Mouse (Mus musculus): ENCODE results near the gene Gm49403.
"Not testable (repeated sequence)": the region's sequence is repeated elsewhere in the genome, so short reads cannot be mapped to it uniquely, and the experiment has no call there.

Gene Gm49403

DNA sequence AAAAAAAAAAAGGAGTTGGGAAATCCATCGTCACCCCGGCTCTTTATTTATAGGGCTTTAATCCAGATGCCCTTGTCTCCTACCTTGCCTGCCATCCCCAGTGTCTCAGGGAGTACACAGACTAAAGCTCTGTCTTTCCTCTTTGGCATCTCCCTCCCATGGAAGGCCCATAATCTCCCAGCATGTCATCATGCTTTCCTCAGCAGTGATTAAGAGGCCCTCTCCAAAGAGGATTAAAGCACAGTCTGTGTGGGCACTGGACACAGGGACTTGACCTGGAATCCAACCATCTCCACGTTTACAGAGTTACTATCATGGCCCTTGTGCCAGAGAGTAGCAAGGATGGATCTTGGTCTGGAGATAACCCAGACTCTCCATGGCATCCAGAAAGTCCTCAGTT lies at the start of gene Gm49403, which contains the start of gene Lbhd1:
Gene Gm49403, plus strand, starts transcription at position 315 of the 400 bp plus-strand sequence.
Gene Lbhd1, plus strand, starts transcription at position 117 of the 400 bp plus-strand sequence.
- DNase-seq (ENCODE audit: extremely low spot score) = no peak

DNA sequence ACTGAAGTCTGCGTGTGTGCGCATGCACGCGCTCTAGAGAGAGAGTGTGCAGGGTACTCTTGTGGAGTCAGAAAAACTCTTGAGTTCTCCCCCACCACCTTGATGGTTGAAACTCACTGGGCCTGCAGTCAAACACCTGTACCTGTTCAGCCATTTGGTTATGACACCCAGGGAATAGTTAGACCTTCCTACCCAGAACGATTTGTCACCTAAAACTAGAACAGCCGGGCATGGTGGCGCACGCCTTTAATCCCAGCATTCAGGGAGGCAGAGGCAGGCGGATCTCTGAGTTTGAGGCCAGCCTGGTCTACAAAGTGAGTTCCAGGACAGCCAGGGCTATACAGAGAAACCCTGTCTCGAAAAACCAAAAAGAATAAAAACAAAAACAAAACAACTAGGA lies 47.4 kb upstream of the Gm49403 start:
- DNase-seq (ENCODE audit: extremely low spot score) = not testable (repeated sequence)

DNA sequence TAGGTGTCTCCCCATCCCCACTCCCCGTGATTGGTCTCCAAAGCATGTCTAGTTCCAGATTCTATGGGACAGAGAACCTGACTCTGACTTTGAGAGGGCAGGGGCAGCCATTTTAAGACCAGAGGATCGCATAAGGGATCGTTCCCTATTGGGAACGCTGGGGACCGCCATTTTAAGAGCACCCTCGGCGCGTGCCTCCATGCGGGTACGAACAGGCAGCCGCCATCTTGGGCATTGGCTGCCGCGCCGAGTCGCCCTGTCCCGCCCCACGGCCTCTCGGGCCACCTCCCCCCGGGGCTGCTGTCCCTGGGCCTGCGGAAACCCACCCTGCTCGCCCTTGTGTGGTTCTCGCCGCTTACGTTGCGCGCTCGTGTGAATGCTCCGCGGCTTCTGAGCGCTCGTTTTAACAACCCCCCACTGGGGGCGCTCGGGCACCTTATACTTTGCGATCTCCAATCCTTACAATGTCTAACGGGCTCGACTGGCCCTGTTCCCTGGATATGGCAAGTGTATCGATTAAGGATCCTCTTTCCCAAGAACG lies 46.4 kb upstream of the Gm49403 start, which contains the start of gene Bscl2:
Gene Bscl2, plus strand, starts transcription at position 217 of the 541 bp plus-strand sequence.
- DNase-seq (ENCODE audit: extremely low spot score) = peak; percentile 92

DNA sequence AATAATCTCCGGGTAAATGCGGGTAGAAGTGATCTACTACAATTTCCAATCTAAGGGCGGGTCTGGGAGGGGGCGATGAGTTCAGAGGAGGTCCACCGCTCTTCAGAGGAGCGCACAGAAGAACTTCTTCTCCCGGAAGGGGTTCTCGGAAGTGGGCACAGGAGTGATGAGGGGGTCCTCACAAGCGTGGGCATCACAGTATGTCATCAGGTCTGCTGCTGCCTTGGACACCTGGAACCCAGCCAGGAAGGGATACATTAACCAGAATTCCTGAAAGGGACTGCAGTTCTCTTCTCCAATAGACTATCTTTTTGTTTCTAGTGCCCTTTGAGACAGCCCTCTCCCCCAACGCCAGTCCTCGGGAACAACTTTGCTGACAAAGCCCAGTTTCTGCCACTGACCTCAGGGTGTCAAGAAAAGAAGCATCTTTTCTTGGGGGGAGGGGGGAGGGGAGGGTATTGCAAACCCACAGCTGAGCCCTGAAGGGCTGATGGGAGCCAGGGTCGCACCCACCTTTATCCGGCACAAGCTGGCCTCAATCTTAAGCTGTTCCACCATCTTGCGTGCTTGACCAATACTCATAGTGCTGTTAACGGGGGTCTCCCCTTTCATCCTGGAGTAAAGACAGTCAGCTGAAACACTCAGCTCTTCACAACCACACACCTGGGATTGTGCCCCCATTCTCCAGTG lies 45.5 kb upstream of the Gm49403 start:
- peak; percentile 42 for DNase-seq (ENCODE audit: extremely low spot score)

DNA sequence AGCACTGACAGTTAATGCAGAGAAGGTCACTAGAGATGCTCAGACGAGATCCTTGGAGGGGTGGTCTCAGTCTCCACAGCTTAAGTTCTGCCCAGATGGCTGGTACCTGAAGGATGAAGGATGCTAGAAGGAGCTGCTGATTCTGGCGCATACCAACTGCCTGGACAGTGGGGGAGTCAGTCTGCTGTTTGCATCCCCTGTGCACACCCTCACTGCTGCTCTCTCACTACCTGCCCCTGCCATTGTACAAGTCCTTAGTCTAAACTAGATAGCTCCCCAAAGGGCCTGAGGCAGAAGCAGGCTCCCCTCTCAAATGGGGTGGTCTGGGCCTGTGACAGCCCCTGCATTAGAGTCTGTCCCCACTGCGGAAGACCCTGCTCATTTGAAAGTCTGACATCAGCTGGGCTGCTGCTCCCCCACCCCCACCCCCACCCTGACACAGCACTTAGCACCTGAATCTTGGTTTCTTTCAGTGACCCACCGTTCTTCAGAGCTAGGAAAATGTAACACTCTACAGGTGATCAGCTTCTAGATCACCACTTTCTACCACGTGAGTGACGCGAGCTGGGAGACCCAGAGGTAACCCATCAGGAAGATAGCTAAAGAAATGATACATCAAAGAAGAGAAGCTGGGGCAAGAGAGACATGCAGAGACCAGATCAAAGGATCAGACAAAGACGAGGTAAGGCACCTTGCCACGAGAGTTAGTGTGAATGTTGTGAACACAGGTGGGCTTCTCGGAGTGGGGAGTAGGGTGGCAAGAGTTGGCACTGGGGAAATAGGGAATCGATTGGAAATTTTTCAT lies 44.4 kb upstream of the Gm49403 start, which contains the start of gene Gng3:
Gene Gng3, minus strand, starts transcription at position 92 of the 805 bp plus-strand sequence.
- peak; percentile 65 for DNase-seq (ENCODE audit: extremely low spot score)

DNA sequence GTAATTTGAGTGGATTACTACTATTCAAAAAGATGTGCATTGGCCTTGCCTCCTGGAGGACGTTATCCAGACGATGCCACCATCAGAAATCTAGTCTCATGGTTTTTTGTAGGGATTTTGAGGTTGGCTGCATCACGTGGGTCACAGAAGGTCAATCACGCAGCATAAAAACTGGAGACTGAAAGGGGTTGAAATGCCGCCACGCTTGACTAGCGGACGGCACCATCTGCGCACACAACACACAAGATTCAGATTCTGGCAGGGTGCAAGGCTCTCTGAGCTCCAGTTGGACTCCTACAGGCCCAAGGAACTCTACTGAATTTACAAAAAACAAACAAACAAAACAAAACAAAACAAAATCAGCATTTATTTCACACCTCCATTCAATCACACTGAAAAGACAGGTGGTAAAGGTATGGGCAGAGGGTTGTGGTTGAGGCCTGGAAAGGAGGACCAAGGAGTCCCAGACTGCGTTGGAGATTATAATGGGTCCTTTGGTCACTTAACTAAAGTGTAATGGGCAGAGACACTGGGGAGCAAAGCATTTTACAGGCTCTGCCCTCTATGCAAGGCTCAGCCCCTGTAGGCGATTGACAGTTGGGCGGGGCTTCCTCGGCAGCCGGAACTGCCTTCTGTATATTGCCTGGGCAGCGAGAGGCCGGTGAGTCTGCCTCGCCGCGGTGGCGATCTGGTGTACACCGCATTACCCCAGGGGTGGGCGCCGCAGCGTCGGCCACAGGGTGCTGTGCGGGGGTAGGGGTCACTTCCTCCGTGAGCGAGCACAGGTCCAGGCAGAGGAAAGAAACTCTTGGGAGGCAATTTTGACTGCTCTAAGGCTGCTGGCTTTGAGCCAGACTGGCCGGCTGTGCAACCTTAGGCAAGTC lies 43.6 kb upstream of the Gm49403 start:
- peak; percentile 63 for DNase-seq (ENCODE audit: extremely low spot score)

DNA sequence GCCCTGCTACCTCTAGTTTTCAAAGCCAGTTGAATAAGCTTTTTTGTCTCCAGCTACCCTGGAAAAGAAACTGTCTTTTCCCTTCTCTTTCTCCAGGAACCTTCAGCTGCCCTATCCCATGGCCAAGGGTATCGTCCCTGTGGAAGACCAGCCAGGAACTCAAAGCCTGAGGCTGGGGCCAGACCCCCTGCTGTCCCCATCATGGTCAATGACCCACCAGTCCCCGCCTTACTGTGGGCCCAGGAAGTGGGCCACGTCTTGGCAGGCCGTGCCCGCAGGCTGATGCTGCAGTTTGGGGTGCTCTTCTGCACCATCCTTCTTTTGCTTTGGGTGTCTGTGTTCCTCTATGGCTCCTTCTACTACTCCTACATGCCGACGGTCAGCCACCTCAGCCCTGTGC lies 42.7 kb upstream of the Gm49403 start:
- DNase-seq (ENCODE audit: extremely low spot score) = no peak

DNA sequence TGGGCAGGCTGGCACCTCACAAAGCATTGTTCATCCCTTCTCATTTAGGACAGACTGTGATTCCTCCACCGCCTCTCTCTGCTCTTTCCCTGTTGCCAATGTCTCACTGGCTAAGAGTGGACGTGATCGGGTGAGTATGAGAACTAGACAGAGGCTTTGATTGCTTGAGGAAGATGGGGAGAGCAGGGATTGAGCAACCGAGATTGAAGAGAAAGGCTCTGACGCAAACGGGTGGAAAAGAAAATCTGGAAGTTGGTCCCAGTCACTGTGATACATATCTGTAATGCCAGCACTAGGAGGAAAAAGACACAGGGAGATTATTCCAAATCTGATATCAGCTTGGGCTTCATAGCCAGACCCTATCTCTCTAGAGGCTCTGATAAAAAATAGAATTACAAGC lies 40.8 kb upstream of the Gm49403 start:
- DNase-seq (ENCODE audit: extremely low spot score) = no peak

DNA sequence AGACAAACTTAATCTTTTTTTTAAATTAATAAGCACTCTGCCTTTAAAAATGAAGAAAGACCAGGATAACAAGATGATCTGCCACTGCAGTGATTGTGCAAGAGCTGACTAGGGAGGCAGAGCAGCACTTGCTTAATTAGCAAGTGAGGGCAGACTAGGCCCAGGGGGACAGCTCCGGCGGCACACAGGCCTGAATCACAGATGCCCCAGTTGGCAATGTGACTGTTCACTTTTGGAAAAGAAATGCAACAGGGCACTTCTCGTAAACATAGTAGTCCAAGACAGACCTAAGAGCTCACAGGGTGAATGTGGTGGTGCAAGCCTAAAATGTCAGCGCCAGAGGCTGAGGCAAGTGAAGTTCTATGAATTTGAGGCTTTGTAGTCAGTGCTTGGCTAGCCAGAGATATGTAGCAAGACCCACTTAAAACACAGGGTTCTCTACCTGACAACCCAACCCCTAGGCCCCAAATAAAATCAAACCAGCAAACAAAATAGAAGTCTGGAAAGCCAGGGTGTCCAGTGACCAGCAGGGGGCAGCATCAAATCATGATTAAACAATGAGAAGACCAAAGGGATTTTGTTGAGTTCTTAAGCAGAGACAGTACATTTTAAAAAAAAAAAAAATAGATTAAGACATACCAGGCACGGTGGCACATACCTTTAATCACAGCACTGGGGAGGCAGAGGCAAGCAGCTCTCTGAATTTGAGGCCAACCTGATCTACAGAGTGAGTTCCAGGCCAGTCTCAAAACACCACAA lies 39.2 kb upstream of the Gm49403 start:
- peak; percentile 63 for DNase-seq (ENCODE audit: extremely low spot score)

DNA sequence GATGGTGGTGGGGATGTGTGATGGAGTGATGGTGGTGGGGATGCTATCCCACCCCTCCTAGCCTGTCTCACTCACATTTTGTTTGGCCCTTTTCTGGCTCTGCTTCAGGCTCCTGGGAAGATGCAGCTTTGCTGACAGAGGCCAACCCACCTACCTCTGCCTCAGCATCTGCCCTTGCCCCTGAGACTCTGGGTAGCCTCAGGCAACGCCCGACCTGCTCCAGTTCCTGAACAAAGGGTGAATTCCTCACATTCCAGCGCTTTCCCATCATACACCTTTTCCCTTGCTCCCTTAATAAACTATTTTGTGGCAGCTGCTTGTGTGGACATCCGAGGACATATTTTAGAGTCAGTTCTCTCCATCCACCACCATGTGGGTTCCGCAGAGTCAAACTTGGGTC lies 35.4 kb upstream of the Gm49403 start:
- no peak for DNase-seq (ENCODE audit: extremely low spot score)

DNA sequence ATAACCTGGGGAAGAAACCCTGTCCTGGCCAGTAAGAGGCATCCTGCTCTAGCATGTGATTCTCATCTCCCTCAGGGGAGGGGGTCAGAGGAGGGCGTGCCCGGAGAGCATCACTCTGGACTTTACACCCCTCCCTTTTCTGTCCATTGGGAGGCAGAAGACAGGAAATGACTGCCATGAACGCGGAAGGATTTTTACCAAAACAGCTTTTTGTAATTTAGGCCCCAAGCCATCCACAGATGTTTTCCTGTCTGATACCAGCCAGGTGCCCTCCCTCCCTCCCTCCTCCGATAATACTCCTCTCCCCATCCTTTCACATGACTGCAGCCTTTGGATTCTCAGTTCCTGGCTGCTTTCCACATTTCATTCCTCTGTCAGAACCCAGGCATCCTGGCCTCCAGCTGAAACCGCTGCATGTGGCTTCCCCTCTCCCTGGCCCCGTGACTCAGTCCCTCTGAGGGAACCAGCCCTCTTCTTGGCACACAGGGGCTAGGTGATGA lies 33.3 kb upstream of the Gm49403 start, which contains the start of gene Lrrn4cl:
Gene Lrrn4cl, plus strand, starts transcription at position 367 of the 500 bp plus-strand sequence.
- DNase-seq (ENCODE audit: extremely low spot score) = peak; percentile 44

DNA sequence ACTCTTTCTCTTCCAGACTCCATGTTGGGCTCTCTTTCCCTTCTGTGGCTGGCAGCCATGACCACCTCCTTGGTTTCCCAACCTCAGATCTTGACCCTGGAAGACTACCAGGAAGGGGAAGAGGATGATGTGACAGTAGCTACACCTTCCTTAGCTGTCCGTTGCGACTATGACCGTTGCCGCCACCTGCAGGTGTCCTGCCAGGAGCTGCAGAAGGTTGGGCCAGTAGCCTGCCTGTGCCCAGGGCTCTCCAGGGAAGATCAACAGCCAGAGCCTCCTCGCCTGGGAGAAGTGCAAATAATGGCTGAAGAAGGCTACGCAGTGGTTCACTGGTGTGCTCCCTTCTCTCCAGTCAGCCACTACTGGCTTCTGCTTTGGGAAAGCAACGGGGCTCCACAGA lies 32.1 kb upstream of the Gm49403 start:
- no peak for DNase-seq (ENCODE audit: extremely low spot score)

DNA sequence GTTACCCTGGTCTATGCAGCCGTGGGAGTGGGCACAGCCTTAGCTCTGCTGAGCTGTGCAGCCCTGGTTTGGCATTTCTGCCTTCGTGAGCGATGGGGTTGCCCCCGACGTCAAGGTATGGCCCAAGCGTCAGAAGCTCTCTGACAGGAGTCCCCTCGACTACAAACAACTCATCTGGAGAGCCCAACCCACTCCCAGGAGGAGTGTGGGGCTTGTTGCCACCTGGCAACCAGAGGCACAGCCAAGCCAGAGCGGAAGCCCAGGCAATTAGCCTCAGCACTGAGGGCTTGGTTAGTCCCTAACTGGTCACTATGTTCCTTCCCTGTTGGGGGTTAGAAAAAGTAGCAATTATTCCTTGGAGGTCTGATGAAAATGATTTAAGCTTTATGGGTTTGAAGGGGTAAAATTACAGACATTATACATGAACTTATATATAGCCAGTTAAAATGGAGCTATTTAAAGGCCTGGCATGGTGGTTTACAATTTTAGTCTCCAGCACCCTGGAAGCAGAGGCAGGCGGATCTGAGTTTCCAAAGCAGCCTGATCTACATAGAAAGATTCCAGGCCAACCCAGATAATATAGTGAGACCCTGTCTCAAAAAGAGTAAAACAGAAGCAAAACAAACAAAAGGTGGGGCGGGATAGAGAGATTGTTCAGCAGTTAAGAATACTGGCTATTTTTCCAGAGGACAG lies 31.3 kb upstream of the Gm49403 start:
- no peak for DNase-seq (ENCODE audit: extremely low spot score)

DNA sequence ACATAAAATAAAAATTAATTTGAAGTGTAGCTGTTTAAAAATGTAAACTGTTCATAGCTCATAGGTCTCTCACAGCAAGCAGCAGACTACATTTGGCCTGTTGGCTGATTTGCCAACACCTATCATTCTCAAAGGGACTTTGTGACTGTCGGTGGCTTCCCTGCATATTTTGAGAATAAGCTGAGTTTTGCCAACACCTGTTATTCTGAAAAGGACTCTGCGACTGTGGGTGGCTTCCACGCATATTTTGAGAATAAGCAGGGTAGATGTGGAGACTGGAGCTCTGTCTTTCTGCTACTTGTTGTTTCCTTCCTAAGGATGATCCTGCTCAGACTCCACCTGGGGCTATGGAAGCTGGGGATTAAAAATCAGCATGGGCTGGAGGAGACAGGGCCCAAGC lies 30.6 kb upstream of the Gm49403 start:
- DNase-seq (ENCODE audit: extremely low spot score) = no peak

DNA sequence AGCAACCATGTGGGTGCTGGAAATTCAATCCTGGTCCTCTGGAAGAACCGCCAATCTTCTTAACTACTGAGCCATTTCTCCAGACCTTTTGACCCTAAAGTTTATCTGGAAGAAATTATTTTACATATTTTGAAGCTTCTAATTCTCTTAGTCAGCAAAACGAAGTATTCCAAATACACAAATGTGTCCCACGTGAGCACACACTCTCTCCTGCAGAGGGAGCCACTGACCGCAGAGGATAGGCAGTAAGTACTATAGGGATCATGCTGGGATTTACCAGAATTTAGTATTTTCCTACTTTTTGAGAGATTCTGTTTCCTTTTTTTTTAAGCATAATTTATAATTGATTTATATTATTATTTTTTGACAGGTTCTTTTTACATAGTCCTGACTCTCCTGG lies 26.0 kb upstream of the Gm49403 start:
- DNase-seq (ENCODE audit: extremely low spot score) = peak; percentile 21

DNA sequence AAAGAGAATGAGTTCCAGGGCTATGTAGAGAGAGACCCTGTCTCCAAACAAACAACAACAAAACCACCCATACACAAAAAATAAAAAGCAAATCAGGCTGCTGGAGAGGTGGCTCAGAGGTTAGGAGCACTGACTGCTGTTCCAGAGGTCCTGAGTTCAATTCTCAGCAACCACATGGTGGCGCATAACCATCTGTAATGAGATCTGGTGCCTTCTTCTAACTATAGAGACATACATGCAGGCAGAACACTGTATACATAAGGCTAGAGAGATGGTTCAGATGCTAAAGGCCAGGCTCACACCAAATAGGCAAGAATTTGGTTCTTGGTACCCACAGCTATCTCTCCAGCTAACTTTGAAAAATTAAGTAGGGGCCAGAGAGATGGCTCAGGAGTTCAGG lies 24.7 kb upstream of the Gm49403 start:
- no peak for DNase-seq (ENCODE audit: extremely low spot score)

DNA sequence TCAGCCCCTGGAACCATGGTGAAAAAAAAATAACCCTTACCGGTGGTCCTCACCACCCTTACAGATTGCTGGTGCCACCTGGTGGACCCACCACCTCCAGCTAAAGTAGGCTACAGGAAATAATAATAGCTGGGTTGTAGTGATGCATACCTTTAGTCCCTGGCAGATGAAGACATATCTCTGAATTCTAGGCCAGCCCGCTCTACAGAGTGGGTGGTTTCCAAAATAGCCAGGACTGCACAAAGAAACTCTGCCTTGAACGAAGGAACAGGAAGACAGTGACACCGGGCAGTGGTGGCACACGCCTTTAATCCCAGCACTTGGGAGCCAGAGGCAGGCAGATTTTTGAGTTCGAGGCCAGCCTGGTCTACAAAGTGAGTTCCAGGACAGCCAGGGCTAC lies 19.5 kb upstream of the Gm49403 start:
- DNase-seq (ENCODE audit: extremely low spot score) = no peak

DNA sequence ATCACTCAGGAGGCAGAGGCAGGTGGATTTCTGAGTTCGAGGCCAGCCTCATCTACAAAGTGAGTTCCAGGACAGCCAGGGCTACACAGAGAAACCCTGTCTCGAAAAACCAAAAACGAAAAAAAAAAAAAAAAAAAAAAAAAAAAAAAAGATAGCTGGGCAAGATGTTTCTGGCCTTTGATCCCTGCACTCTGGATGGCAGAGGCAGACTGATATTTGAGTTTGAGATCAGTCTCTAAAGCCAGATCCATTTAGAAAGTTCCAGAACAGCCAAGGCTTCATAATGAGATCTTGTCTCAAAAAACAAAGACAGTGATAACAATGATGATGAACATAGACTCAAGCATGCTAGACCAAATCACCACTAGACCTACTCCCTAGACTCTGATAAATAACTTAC lies 13.3 kb upstream of the Gm49403 start:
- DNase-seq (ENCODE audit: extremely low spot score) = not testable (repeated sequence)

DNA sequence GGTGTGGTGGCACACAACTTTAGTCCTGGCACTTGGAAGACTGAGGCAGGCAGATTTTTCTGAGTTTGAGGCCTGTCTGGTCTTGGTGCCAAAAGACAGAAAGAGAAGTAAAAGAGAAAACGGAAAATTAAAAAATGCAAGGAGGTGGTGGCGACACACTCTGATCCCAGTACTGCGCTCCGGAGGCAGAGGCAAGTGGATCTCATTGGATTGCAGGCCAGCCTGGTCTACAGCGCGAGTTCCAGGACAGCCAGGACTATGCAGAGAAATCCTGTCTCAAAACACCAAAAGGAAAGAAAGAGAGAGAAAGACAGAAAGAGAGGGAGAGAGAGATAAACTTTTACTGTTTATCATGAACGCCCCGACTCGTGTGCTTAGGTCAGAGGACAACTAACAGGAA lies 12.9 kb upstream of the Gm49403 start:
- no peak for DNase-seq (ENCODE audit: extremely low spot score)
